Mouse (Mus musculus) CH12.LX (cell line): ENCODE measurements around the gene Lcn3. TPM values are rescaled to one million over a fixed set of nuclear protein-coding genes. Genes with fewer than 3 reads are reported as not detected.

ENCODE experiments used
- DNase-seq: peaks from one replicate; pipeline ENCODE4 v3.0.0-alpha.2; 2013; ENCODE audit errors: extremely low read depth
- H3K27ac ChIP-seq: 2 replicates; pipeline ENCODE4 v1.5.1; 2012; ENCODE audit warnings: low read depth, mild to moderate bottlenecking, control low read depth, moderate library complexity; ENCODE audit not compliant: insufficient read depth
- H3K27me3 ChIP-seq: replicated peaks from 2 replicates; pipeline ENCODE3; 2012; ENCODE audit warnings: inconsistent platforms
- H3K36me3 ChIP-seq, 2 experiments: replicated peaks in 1 of 2; 2 replicates each; pipeline versions ENCODE3 to v1.6.1; 2012; ENCODE audit warnings: inconsistent platforms in 1 of 2, low read length in 1 of 2, mild to moderate bottlenecking in 1 of 2, mixed read lengths in 1 of 2, moderate library complexity in 1 of 2; ENCODE audit not compliant: control insufficient read depth in 1 of 2, insufficient read depth in 1 of 2
- H3K4me1 ChIP-seq, 2 experiments: 2 replicates each; pipeline ENCODE4 v1.6.1; 2012; ENCODE audit warnings: inconsistent platforms in 1 of 2, moderate library complexity in 1 of 2; ENCODE audit not compliant: insufficient read depth in 2 of 2, control insufficient read depth in 1 of 2
- H3K4me2 ChIP-seq: 2 replicates; pipeline ENCODE4 v1.6.1; 2012; ENCODE audit warnings: low read depth, mild to moderate bottlenecking, control low read depth; ENCODE audit not compliant: poor library complexity, insufficient read depth, severe bottlenecking
- H3K4me3 ChIP-seq, 3 experiments: fragments of 150-350 bp in 1 of 3; sonication (generic) in 1 of 3; replicated peaks in 1 of 3; 2 replicates each; pipeline versions ENCODE3 to v1.5.1; 2011 to 2012; ENCODE audit warnings: low read depth in 2 of 3, low read length in 2 of 3, mild to moderate bottlenecking in 2 of 3, moderate library complexity in 2 of 3, control low read depth in 1 of 3, improper control_type of control experiment in 1 of 3, inconsistent platforms in 1 of 3, mixed read lengths in 1 of 3; ENCODE audit not compliant: poor library complexity in 1 of 3
- H3K79me2 ChIP-seq: replicated peaks from 2 replicates; pipeline ENCODE4 v1.6.1; 2012; ENCODE audit warnings: mild to moderate bottlenecking, moderate library complexity; ENCODE audit not compliant: control insufficient read depth, poor library complexity, insufficient read depth, severe bottlenecking; ENCODE audit errors: extremely low read depth
- H3K9ac ChIP-seq: 2 replicates; pipeline ENCODE4 v1.6.1; 2012; ENCODE audit warnings: low read depth, mild to moderate bottlenecking, control low read depth, moderate library complexity; ENCODE audit not compliant: insufficient read depth
- H3K9me3 ChIP-seq: replicated peaks from 2 replicates; pipeline ENCODE3; 2012; ENCODE audit warnings: low read length, inconsistent platforms, mixed read lengths
- BHLHE40 ChIP-seq: IDR thresholded peaks from 2 replicates; pipeline ENCODE4 v1.6.1; 2011; ENCODE audit warnings: mild to moderate bottlenecking, low read depth, low read length, improper control_type of control experiment
- CHD1 ChIP-seq: IDR thresholded peaks from 2 replicates; pipeline ENCODE4 v1.6.1; 2012; ENCODE audit warnings: low read depth, low read length, improper control_type of control experiment, inconsistent platforms
- CHD2 ChIP-seq: IDR thresholded peaks from 2 replicates; pipeline ENCODE4 v1.6.1; 2011; ENCODE audit warnings: low read length, improper control_type of control experiment
- CTCF ChIP-seq, 2 experiments: IDR thresholded peaks in 1 of 2; conservative IDR thresholded peaks in 1 of 2; 2 replicates each; pipeline ENCODE4 v1.5.1; 2011 to 2012; ENCODE audit warnings: low read depth in 2 of 2, low read length in 2 of 2, improper control_type of control experiment in 1 of 2, inconsistent platforms in 1 of 2, mild to moderate bottlenecking in 1 of 2, moderate library complexity in 1 of 2
- E2F4 ChIP-seq: IDR thresholded peaks from 2 replicates; pipeline ENCODE4 v1.6.1; 2011; ENCODE audit warnings: low read depth, low read length, improper control_type of control experiment; ENCODE audit not compliant: insufficient replicate concordance
- ELF1 ChIP-seq: IDR thresholded peaks from 2 replicates; pipeline ENCODE4 v1.6.1; 2014; ENCODE audit warnings: low read depth, mild to moderate bottlenecking, inconsistent platforms, low read length, improper control_type of control experiment
- GABPA ChIP-seq: IDR thresholded peaks from 2 replicates; pipeline ENCODE4 v1.6.1; 2012; ENCODE audit warnings: low read depth, low read length, improper control_type of control experiment, inconsistent platforms; ENCODE audit not compliant: insufficient replicate concordance
- IRF4 ChIP-seq: IDR thresholded peaks from 2 replicates; pipeline ENCODE4 v1.6.1; 2014; ENCODE audit warnings: low read depth, mild to moderate bottlenecking, inconsistent platforms, low read length, improper control_type of control experiment
- JUND ChIP-seq: conservative IDR thresholded peaks from 2 replicates; pipeline ENCODE4 v1.6.1; 2011; ENCODE audit warnings: low read depth, low read length, improper control_type of control experiment
- MAFK ChIP-seq: IDR thresholded peaks from 2 replicates; pipeline ENCODE4 v1.6.1; 2011; ENCODE audit warnings: low read length, improper control_type of control experiment; ENCODE audit not compliant: insufficient replicate concordance
- MAX ChIP-seq: IDR thresholded peaks from 2 replicates; pipeline ENCODE4 v1.6.1; 2011; ENCODE audit warnings: low read length, improper control_type of control experiment
- MAZ ChIP-seq: IDR thresholded peaks from 2 replicates; pipeline ENCODE4 v1.6.1; 2012; ENCODE audit warnings: low read depth, mild to moderate bottlenecking, inconsistent platforms, low read length, improper control_type of control experiment, moderate library complexity
- MEF2A ChIP-seq: IDR thresholded peaks from 2 replicates; pipeline ENCODE4 v1.6.1; 2014; ENCODE audit warnings: low read depth, mild to moderate bottlenecking, inconsistent platforms, low read length, improper control_type of control experiment, borderline replicate concordance
- MYC ChIP-seq: IDR thresholded peaks from 2 replicates; pipeline ENCODE4 v1.6.1; 2011; ENCODE audit warnings: low read depth, mild to moderate bottlenecking, improper control_type of control experiment, low read length
- NELFE ChIP-seq: IDR thresholded peaks from 2 replicates; pipeline ENCODE4 v1.6.1; 2011; ENCODE audit warnings: low read depth, low read length, improper control_type of control experiment
- POLR2AphosphoS2 ChIP-seq: IDR thresholded peaks from 2 replicates; pipeline ENCODE4 v1.6.1; 2011; ENCODE audit warnings: low read depth, low read length, improper control_type of control experiment
- RAD21 ChIP-seq: IDR thresholded peaks from 2 replicates; pipeline ENCODE4 v1.6.1; 2011; ENCODE audit warnings: low read depth, mild to moderate bottlenecking, low read length, improper control_type of control experiment, moderate library complexity
- SIN3A ChIP-seq: IDR thresholded peaks from 2 replicates; pipeline ENCODE4 v1.6.1; 2012; ENCODE audit warnings: low read length, improper control_type of control experiment, inconsistent platforms
- UBTF ChIP-seq: IDR thresholded peaks from 2 replicates; pipeline ENCODE4 v1.6.1; 2012; ENCODE audit warnings: low read depth, mild to moderate bottlenecking, inconsistent platforms, low read length, improper control_type of control experiment, moderate library complexity
- USF1 ChIP-seq: IDR thresholded peaks from 2 replicates; pipeline ENCODE4 v1.6.1; 2014; ENCODE audit warnings: low read depth, mild to moderate bottlenecking, inconsistent platforms, low read length, improper control_type of control experiment
- USF2 ChIP-seq: conservative IDR thresholded peaks from 2 replicates; pipeline ENCODE4 v1.6.1; 2011; ENCODE audit warnings: low read depth, low read length, improper control_type of control experiment
- ZKSCAN1 ChIP-seq: IDR thresholded peaks from 2 replicates; pipeline ENCODE4 v1.6.1; 2012; ENCODE audit warnings: low read depth, inconsistent platforms, low read length, improper control_type of control experiment, borderline replicate concordance
- ZMIZ1 ChIP-seq: IDR thresholded peaks from 2 replicates; pipeline ENCODE4 v1.6.1; 2012; ENCODE audit warnings: low read depth, mild to moderate bottlenecking, inconsistent platforms, low read length, improper control_type of control experiment
- ZNF384 ChIP-seq: IDR thresholded peaks from 2 replicates; pipeline ENCODE4 v1.6.1; 2012; ENCODE audit warnings: low read depth, low read length, improper control_type of control experiment, inconsistent platforms
- dilution Hi-C: fragments of 300-500 bp; cut with MboI; formaldehyde crosslinking; loops from 2 replicates; pipeline ENCODE4 v1.14.3; 2020; ENCODE audit warnings: low sequenced_read_pairs; ENCODE audit not compliant: extremely low pct_unique_long_range_greater_than_20kb, extremely low pct_ligation_motif_present
- in situ Hi-C: fragments of 300-500 bp; cut with MboI; formaldehyde crosslinking; loops from 3 replicates; pipeline ENCODE4 v1.14.3; 2019; ENCODE audit warnings: low sequenced_read_pairs, low pct_ligation_motif_present, low pct_unique_long_range_greater_than_20kb, mixed read lengths
- polyA plus RNA-seq: library from polyadenylated mRNA; unstranded; fragments of >175 nt; gene quantifications from 2 replicates; pipeline ENCODE4 v1.2.1, GENCODE M21; 2012; ENCODE audit warnings: low read depth; ENCODE audit not compliant: insufficient read length
- total RNA-seq, 2 experiments: library from RNA; depleted of rRNA; stranded (reverse); fragments of 300-350 nt in 1 of 2; fragments of >200 nt in 1 of 2; gene quantifications; 2 replicates each; pipeline ENCODE4 v1.2.3; 2012 to 2014

Gene Lcn3
- total and polyA plus RNA-seq, 3 experiments = not detected

GRCm38 (mm10) chr2:25781957-25782356 is 16.6 kb downstream of the Lcn3 start, which contains the start of gene Gm13539:
Gene Gm13539 (plus strand): TSS chr2:25782257.
- H3K27me3 ChIP-seq = peaks cover 57% of the 10 kb centered on the region
- dilution Hi-C loops = no loop called here
- in situ Hi-C loops = no loop called here
- no peak within 1 kb of the TSS for H3K4me3 ChIP-seq
- no peaks in the 10 kb centered on the region for H3K79me2 ChIP-seq
- no peaks in the 10 kb centered on the region for H3K4me1 ChIP-seq
- no peak within 1 kb of the TSS for H3K27ac ChIP-seq
- DNase-seq = no peak
- no peak within 1 kb of the TSS for H3K9ac ChIP-seq
- H3K9me3 ChIP-seq = no peaks in the 10 kb centered on the region
- H3K36me3 ChIP-seq = no peaks in the 10 kb centered on the region
- TF ChIP-seq USF1 (no peak), ZNF384 (no peak), CTCF (conservative IDR thresholded peaks at IDR 0.05 in 1 of 2, IDR thresholded peaks at IDR 0.05 in 1 of 2; ENCODE audit: low read depth in 2 of 2, low read length in 2 of 2) (no peak), GABPA (no peak), USF2 (no peak), UBTF (no peak), ZMIZ1 (no peak), MEF2A (no peak), SIN3A (no peak), POLR2AphosphoS2 (no peak), MAX (no peak), CHD1 (no peak), MAFK (no peak)
- no peak within 1 kb of the TSS for H3K4me2 ChIP-seq

DNA sequence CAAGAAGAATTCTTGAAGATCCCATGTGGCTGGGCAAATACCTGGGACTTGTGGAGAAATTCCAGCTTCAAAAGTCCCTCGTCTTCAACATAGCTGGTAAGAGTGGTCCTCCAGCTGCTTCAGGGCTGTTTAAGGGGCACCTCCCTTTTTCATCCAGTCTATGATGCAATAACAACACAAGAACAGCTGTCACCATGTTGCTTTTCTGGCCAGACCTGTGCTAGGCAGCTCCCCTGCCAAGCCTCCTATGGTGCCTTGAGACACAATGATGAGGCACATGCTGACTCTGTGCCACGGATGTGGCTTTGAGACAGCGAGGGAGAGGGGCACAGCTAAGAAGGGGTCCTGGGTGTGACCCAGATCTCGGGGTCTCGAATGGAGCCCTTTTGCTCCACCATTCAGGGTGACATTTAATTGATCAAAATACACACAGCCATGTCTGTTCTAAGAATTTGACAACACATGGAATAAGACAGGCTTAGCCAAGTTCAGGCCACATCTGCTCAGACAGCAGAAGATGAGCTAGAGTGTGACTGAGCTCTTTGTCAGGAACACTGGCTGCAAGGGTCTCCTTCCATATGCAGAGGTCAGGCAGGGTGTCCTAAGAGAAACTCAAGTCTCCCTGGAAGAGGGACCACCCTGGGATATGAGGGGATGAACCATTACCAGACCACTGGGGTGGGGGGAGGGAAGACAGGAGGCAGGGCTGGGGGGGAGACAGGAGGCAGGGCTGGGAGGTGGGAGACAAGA is 20.4 kb downstream of the Lcn3 start:
- dilution Hi-C loops = no loop called here
- Histone ChIP-seq H3K4me3 (no peak overlapping the region), H3K9me3 (no peaks in the 10 kb centered on the region), H3K27ac (no peak overlapping the region), H3K27me3 (peaks cover 58% of the 10 kb centered on the region), H3K9ac (no peak overlapping the region), H3K4me2 (no peak overlapping the region), H3K36me3 (no peaks in the 10 kb centered on the region), H3K4me1 (no peaks in the 10 kb centered on the region), H3K79me2 (no peaks in the 10 kb centered on the region)
- in situ Hi-C loops = no loop called here
- DNase-seq = no peak
- TF ChIP-seq ZKSCAN1 = no peak
- no peak for TF ChIP-seq CTCF (conservative IDR thresholded peaks at IDR 0.05 in 1 of 2, IDR thresholded peaks at IDR 0.05 in 1 of 2; ENCODE audit: low read depth in 2 of 2, low read length in 2 of 2)
- TF ChIP-seq BHLHE40 = no peak
- no peak for TF ChIP-seq MYC
- no peak for TF ChIP-seq MAFK
- no peak for TF ChIP-seq IRF4
- no peak for TF ChIP-seq CHD2
- no peak for TF ChIP-seq POLR2AphosphoS2
- no peak for TF ChIP-seq RAD21
- no peak for TF ChIP-seq MAZ
- no peak for TF ChIP-seq MAX
- TF ChIP-seq NELFE = no peak
- no peak for TF ChIP-seq E2F4
- no peak for TF ChIP-seq MEF2A
- no peak for TF ChIP-seq JUND
- TF ChIP-seq ELF1 = no peak
- TF ChIP-seq, all 38 proteins: peak for 0
